Mouse (Mus musculus): Measurements from ENCODE around the gene Bcl2l1.
A peak's percentile ranks its signal among the peaks of the same experiment; 100 is the strongest.

DNA sequence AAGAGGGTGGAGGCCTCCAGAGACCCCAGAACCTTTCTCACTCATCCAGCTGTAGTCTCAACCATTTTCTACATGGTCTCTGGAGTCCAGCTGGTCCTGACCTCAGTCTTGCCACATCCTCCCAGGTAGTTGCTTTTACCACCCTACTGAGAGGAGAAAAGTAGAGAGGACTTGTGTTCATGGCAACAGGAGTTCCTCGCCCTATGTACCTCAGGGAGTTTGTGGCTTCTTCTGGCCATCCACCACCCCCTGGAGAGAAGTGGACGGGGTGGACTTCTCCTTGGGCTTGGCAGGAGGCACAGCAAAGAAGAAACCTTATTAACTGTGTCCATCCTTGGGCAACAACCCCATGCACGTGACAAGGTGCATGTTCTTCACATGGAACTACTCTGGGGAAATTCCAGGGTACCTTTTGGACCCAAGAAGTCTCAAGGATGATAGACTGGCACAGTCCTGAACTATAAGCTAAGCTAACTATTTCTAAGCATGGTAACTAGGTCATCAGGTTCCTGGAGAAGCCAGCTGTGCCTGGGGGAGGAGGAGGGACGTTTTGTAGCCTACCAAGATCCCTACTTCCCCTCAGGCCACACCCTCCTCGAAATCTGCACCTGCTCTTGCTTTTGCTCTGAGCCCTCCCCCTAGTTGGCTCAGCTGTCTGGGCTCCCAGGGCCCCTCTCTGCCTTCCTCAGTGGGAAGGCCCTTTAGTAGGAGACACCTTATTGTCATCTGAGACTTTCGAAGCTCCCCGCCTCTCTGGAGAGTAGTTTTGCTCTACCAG lies 15.5 kb downstream of the Bcl2l1 start:
- TF ChIP-seq CHD2 (IDR thresholded peaks at IDR 0.05; ENCODE audit: low read length) (peak; percentile 81), POLR2A (IDR thresholded peaks at IDR 0.05; ENCODE audit: low read depth, low read length) (no peak; the same call in 1 of the 2 replicates), MAFK (IDR thresholded peaks at IDR 0.05; ENCODE audit: insufficient replicate concordance, low read length) (no peak), EP300 (IDR thresholded peaks at IDR 0.05; ENCODE audit: low read length) (peak; percentile 76), CTCF (conservative IDR thresholded peaks at IDR 0.05 in 1 of 2, IDR thresholded peaks at IDR 0.05 in 1 of 2; ENCODE audit: low read depth in 2 of 2, low read length in 2 of 2) (no peak), MXI1 (IDR thresholded peaks at IDR 0.05; ENCODE audit: low read depth, low read length) (peak; percentile 50; the same call in 1 of the 2 replicates), USF1 (IDR thresholded peaks at IDR 0.05; ENCODE audit: low read depth, low read length) (no peak), ZC3H11A (IDR thresholded peaks at IDR 0.05; ENCODE audit: low read depth, low read length) (no peak), HCFC1 (IDR thresholded peaks at IDR 0.05; ENCODE audit: low read depth, low read length) (no peak; the same call in 1 of the 2 replicates), TCF12 (IDR thresholded peaks at IDR 0.05; ENCODE audit: low read depth, low read length) (peak; percentile 98), ETS1 (conservative IDR thresholded peaks at IDR 0.05; ENCODE audit: low read depth, low read length) (peak; percentile 96)

Data from CH12.LX (cell line).